Mouse (Mus musculus) ES-Bruce4 (cell line): ENCODE results near the gene Ubn2. TPM values are rescaled to one million over a fixed set of nuclear protein-coding genes. Genes with fewer than 3 reads are reported as not detected.

Experiments
- H3K27ac ChIP-seq: 2 replicates; pipeline ENCODE4 v1.5.1; 2012; ENCODE audit warnings: low read length, inconsistent platforms; ENCODE audit not compliant: insufficient read depth
- H3K27me3 ChIP-seq: 2 replicates; pipeline ENCODE4 v1.6.1; 2012; ENCODE audit warnings: mild to moderate bottlenecking, low read length, inconsistent platforms; ENCODE audit not compliant: control insufficient read depth, poor library complexity, insufficient read depth, severe bottlenecking
- H3K36me3 ChIP-seq: 2 replicates; pipeline ENCODE4 v1.6.1; 2012; ENCODE audit warnings: inconsistent platforms, mild to moderate bottlenecking, low read length, moderate library complexity; ENCODE audit not compliant: control insufficient read depth, poor library complexity, insufficient read depth, severe bottlenecking
- H3K4me1 ChIP-seq: one replicate; pipeline ENCODE4 v1.8.1; 2011; ENCODE audit warnings: low read length; ENCODE audit not compliant: control insufficient read depth, insufficient read depth
- H3K4me3 ChIP-seq: 2 replicates; pipeline ENCODE4 v1.5.1; 2011; ENCODE audit warnings: low read depth, mild to moderate bottlenecking, low read length
- H3K9ac ChIP-seq: 2 replicates; pipeline ENCODE4 v1.6.1; 2012; ENCODE audit warnings: low read depth, mild to moderate bottlenecking, inconsistent platforms; ENCODE audit not compliant: poor library complexity, severe bottlenecking
- H3K9me3 ChIP-seq: replicated peaks from 2 replicates; pipeline ENCODE4 v1.6.1; 2012; ENCODE audit warnings: mild to moderate bottlenecking, low read length, inconsistent platforms; ENCODE audit not compliant: control insufficient read depth, poor library complexity, insufficient read depth, severe bottlenecking
- CTCF ChIP-seq: IDR thresholded peaks from one replicate; pipeline ENCODE4 v1.8.1; 2011; ENCODE audit warnings: low read depth, low read length
- EP300 ChIP-seq: IDR thresholded peaks from 2 replicates; pipeline ENCODE4 v1.6.1; 2011; ENCODE audit warnings: low read depth, low read length; ENCODE audit not compliant: insufficient read depth
- POLR2A ChIP-seq: IDR thresholded peaks from one replicate; pipeline ENCODE4 v1.8.1; 2011; ENCODE audit warnings: low read length; ENCODE audit not compliant: insufficient read depth
- polyA plus RNA-seq: library from polyadenylated mRNA; stranded (reverse); fragments of >200 nt; gene quantifications from 2 replicates; pipeline ENCODE4 v1.2.4, GENCODE M21; 2011; ENCODE audit warnings: low read depth; ENCODE audit not compliant: missing spikeins, insufficient read depth, insufficient read length

Gene Ubn2
- polyA plus RNA-seq, 1 experiment: 37.4 TPM

- Histone ChIP-seq H3K4me1 (no peaks in the 10 kb centered on the region), H3K4me3 (no peak overlapping the region), H3K36me3 (peaks cover 7% of the 10 kb centered on the region), H3K27ac (no peak overlapping the region), H3K9me3 (no peaks in the 10 kb centered on the region), H3K27me3 (no peaks in the 10 kb centered on the region), H3K9ac (no peak overlapping the region)
- TF ChIP-seq CTCF (no peak), POLR2A (no peak), EP300 (no peak)
These were observed 61.9 kb downstream of the Ubn2 start for GRCm38 (mm10) chr6:38495641-38496040.

DNA sequence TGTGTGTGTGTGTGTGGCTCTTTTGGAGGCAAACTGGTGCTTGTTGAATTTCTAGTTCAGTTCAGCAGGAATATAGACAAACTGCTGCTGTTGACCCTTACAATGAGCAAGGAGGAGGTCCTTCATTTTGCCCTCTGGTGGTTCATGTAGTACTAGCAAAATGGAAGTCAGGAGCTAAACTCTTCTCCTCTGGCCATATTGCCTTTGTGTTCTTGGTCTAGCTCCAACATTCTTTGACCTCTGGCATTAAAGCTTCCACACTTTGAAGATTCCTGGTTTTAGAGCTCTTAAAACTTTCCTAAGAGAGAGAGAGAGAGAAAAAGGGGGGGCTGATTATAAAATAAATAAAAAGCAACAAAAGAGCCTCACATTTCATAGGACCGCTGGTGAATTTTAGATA lies 78.3 kb downstream of the Ubn2 start:
- Histone ChIP-seq H3K9me3 (no peaks in the 10 kb centered on the region), H3K27me3 (no peaks in the 10 kb centered on the region), H3K27ac (no peak overlapping the region), H3K4me3 (no peak overlapping the region), H3K9ac (no peak overlapping the region), H3K36me3 (no peaks in the 10 kb centered on the region), H3K4me1 (no peaks in the 10 kb centered on the region)
- TF ChIP-seq EP300 (no peak), CTCF (no peak)

DNA sequence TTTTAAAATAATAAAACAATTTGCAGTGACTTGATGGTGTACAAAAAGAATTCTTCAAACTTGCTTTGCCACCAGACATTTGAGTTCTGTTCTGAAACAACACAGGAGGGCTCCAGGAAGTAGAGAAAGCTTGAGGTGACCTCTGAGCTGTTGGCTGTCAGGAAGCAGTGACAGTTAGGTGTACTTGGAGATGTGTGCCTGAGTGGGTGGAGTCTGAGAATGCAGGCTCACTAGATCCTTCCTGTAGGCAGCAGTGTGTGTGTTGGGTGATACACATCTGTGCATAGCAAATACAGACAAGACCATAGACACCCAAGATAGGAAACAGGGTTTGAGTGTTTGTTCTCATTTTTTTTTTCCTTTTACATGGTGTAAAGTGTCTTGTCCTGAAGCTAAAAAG lies 79.1 kb downstream of the Ubn2 start:
- no peak overlapping the region for H3K27ac ChIP-seq
- no peaks in the 10 kb centered on the region for H3K9me3 ChIP-seq
- H3K36me3 ChIP-seq: no peaks in the 10 kb centered on the region
- no peaks in the 10 kb centered on the region for H3K4me1 ChIP-seq
- no peak overlapping the region for H3K4me3 ChIP-seq
- no peak for TF ChIP-seq POLR2A
- TF ChIP-seq EP300: no peak
- no peak for TF ChIP-seq CTCF
- H3K27me3 ChIP-seq: no peaks in the 10 kb centered on the region
- no peak overlapping the region for H3K9ac ChIP-seq

GRCm38 (mm10) chr6:38515201-38515600 lies 81.5 kb downstream of the Ubn2 start:
- H3K9me3 ChIP-seq: no peaks in the 10 kb centered on the region
- TF ChIP-seq EP300 (no peak), POLR2A (no peak), CTCF (no peak)
- no peaks in the 10 kb centered on the region for H3K36me3 ChIP-seq
- no peaks in the 10 kb centered on the region for H3K4me1 ChIP-seq
- H3K27ac ChIP-seq: no peak overlapping the region
- H3K9ac ChIP-seq: no peak overlapping the region
- H3K27me3 ChIP-seq: no peaks in the 10 kb centered on the region
- H3K4me3 ChIP-seq: no peak overlapping the region

DNA sequence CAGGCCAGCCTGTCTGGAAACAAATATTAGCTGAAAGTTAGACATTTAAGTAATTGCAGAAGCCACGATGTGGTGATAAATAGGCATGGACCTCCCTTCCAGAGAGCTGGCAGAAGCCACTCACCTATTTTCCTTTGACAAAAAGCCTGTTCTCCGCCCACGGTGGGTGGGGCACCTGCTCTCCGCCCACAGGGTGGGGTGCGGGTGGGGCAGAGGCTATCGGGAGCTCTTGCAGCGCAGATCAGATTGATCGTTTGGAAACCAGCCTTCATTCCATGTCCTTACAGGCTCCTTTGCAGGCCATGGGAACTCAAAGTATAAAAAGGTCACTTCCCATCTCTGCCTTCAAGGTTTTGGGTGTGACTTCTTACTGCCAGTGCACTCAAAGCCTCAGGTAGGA lies 90.1 kb downstream of the Ubn2 start:
- peak overlapping the region; percentile 15; the same call in 1 of the 2 replicates for H3K4me3 ChIP-seq
- H3K9ac ChIP-seq: no peak overlapping the region
- H3K27ac ChIP-seq: no peak overlapping the region
- no peaks in the 10 kb centered on the region for H3K4me1 ChIP-seq
- no peaks in the 10 kb centered on the region for H3K9me3 ChIP-seq
- TF ChIP-seq EP300 (no peak), POLR2A (no peak), CTCF (no peak)
- no peaks in the 10 kb centered on the region for H3K27me3 ChIP-seq
- H3K36me3 ChIP-seq: no peaks in the 10 kb centered on the region

- Histone ChIP-seq H3K9ac (no peak overlapping the region), H3K27ac (no peak overlapping the region), H3K4me3 (no peak overlapping the region), H3K27me3 (no peaks in the 10 kb centered on the region), H3K36me3 (no peaks in the 10 kb centered on the region), H3K4me1 (no peaks in the 10 kb centered on the region), H3K9me3 (no peaks in the 10 kb centered on the region)
- TF ChIP-seq CTCF (peak; percentile 28), POLR2A (no peak)
These were observed 97.6 kb downstream of the Ubn2 start for GRCm38 (mm10) chr6:38531211-38531820.
